Mouse (Mus musculus) G1E (cell line): ENCODE data around the gene Ncapg.

Source experiments
- CTCF ChIP-seq: IDR thresholded peaks from 2 replicates; pipeline ENCODE4 v1.5.1; 2012; ENCODE audit warnings: low read depth, low read length, inconsistent platforms, mixed read lengths
- GATA1 ChIP-seq: IDR thresholded peaks from 2 replicates; pipeline ENCODE4 v1.6.1; 2012; ENCODE audit warnings: borderline replicate concordance, low read length, inconsistent platforms, mixed read lengths
- TAL1 ChIP-seq: conservative IDR thresholded peaks from 2 replicates; pipeline ENCODE4 v1.6.1; 2012; ENCODE audit warnings: low read depth, low read length, inconsistent platforms, mixed read lengths

- TF ChIP-seq CTCF, result no peak
- TF ChIP-seq GATA1, result no peak
- TF ChIP-seq TAL1, result no peak
These were observed 49.2 kb downstream of the Ncapg start for GRCm38 (mm10) chr5:45718848-45719488.
